Mouse (Mus musculus) heart, embryonic 14.5 days (tissue): ENCODE data around the gene Atg10. TPM values are rescaled to one million over a fixed set of nuclear protein-coding genes. Genes with fewer than 3 reads are reported as not detected.

Experiments
- ATAC-seq: fragments of 200-750 bp; cut with Nextera tagmentation; 2 replicates; pipeline ENCODE4 v1.8.0; 2017; ENCODE audit warnings: low read depth, moderate TSS enrichment; ENCODE audit not compliant: insufficient number of reproducible peaks, insufficient read depth, low FRiP score
- H3K27ac ChIP-seq, 2 experiments: fragments of 200-500 bp in 1 of 2; fragments of 300-500 bp in 1 of 2; sonication (generic) in 1 of 2; replicated peaks in 1 of 2; 2 replicates each; pipeline ENCODE4 v1.5.1; 2012 to 2014; ENCODE audit warnings: low read depth in 2 of 2, low read length in 2 of 2, control low read depth in 1 of 2, mild to moderate bottlenecking in 1 of 2, mixed read lengths in 1 of 2; ENCODE audit not compliant: control insufficient read depth in 1 of 2, insufficient read depth in 1 of 2
- H3K27me3 ChIP-seq: fragments of 300-500 bp; sonication (generic); 2 replicates; pipeline ENCODE4 v1.6.1; 2014; ENCODE audit warnings: mild to moderate bottlenecking, low read length, control low read depth; ENCODE audit not compliant: control insufficient read depth, insufficient read depth
- H3K36me3 ChIP-seq: fragments of 300-500 bp; sonication (generic); 2 replicates; pipeline ENCODE4 v1.6.1; 2014; ENCODE audit warnings: mild to moderate bottlenecking, control low read depth, low read length, mixed read lengths; ENCODE audit not compliant: control insufficient read depth, insufficient read depth
- H3K4me1 ChIP-seq, 2 experiments: fragments of 200-500 bp in 1 of 2; fragments of 300-500 bp in 1 of 2; sonication (generic) in 1 of 2; 2 replicates each; pipeline ENCODE4 v1.6.1; 2012 to 2014; ENCODE audit warnings: low read length in 2 of 2, control low read depth in 1 of 2, mixed read lengths in 1 of 2; ENCODE audit not compliant: control insufficient read depth in 2 of 2, insufficient read depth in 2 of 2
- H3K4me2 ChIP-seq: fragments of 300-500 bp; sonication (generic); 2 replicates; pipeline ENCODE4 v1.6.1; 2014; ENCODE audit warnings: mild to moderate bottlenecking, low read length
- H3K4me3 ChIP-seq, 2 experiments: fragments of 200-500 bp in 1 of 2; fragments of 300-500 bp in 1 of 2; sonication (generic) in 1 of 2; 2 replicates each; pipeline ENCODE4 v1.5.1; 2012 to 2014; ENCODE audit warnings: low read length in 2 of 2, mild to moderate bottlenecking in 2 of 2, control low read depth in 1 of 2, low read depth in 1 of 2, moderate library complexity in 1 of 2; ENCODE audit not compliant: control insufficient read depth in 1 of 2, insufficient read depth in 1 of 2
- H3K9ac ChIP-seq: fragments of 300-500 bp; sonication (generic); 2 replicates; pipeline ENCODE4 v1.6.1; 2014; ENCODE audit warnings: mild to moderate bottlenecking, low read length
- H3K9me3 ChIP-seq: fragments of 300-500 bp; sonication (generic); 2 replicates; pipeline ENCODE4 v1.6.1; 2016; ENCODE audit warnings: low read length, control low read depth; ENCODE audit not compliant: control insufficient read depth
- WGBS: fragments of 180-500 bp; shearing (Covaris S2); extraction: QIAGEN DNeasy Blood & Tissue Kit; methylation state at CpG from one replicate; pipeline ENCODE4 v1.1.7; 2014; 5-methylcytosine and 5-hydroxymethylcytosine counted together
- polyA plus RNA-seq: library from polyadenylated mRNA; unstranded; fragments of >200 nt; fragmentation: Nextera tagmentation; extraction: Ambion mirVana; gene quantifications from 2 replicates; pipeline ENCODE4 v1.2.1, GENCODE M21; 2014

Gene Atg10
- polyA plus RNA-seq, 1 experiment from 2014 or later, result 36.4 TPM

- Histone ChIP-seq H3K36me3 (no peaks in the 10 kb centered on the region), H3K9me3 (no peaks in the 10 kb centered on the region), H3K9ac (no peak overlapping the region), H3K4me2 (no peak overlapping the region), H3K4me3 (no peak overlapping the region), H3K27ac (no peak overlapping the region), H3K4me1 (no peaks in the 10 kb centered on the region), H3K27me3 (no peaks in the 10 kb centered on the region)
- 59% methylated on average over 3 of the region's 3 CpGs for WGBS
- ATAC-seq, result no peak
Measured at GRCm38 (mm10) chr13:91011851-91012250, 211.9 kb downstream of the Atg10 start.

DNA sequence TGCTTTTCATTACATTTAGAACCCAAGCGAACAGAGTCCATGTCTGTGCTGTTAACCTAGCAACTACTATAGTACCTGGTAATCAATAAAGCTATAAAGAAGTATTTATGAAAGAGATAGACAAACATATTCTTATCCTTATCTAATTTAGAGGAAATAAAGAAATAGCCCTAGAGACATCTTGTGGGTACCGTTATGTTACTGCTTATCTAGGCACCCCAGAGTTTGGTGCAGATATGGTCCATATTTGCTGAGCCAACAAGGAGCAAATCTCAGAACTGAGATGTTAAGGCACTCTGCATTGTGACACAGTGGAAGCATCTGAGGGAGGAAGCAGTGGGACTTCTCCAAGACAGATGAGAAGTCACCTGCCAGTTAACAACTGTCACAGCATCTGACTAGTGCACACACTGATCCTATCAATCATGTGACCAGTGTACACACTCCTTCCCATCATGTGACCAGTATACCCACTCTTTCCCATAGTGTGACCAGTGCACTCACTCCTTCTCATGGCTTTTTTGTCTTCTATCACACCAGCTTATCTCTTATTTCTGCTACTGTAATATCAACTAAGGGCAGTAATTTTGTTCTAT lies 228.6 kb downstream of the Atg10 start:
- WGBS, result 84% methylated on average over 2 of the region's 2 CpGs
- no peak overlapping the region for H3K4me3 ChIP-seq
- H3K27me3 ChIP-seq, result no peaks in the 10 kb centered on the region
- no peaks in the 10 kb centered on the region for H3K4me1 ChIP-seq
- no peaks in the 10 kb centered on the region for H3K9me3 ChIP-seq
- no peak overlapping the region for H3K27ac ChIP-seq
- no peak overlapping the region for H3K9ac ChIP-seq
- no peak overlapping the region for H3K4me2 ChIP-seq
- ATAC-seq, result no peak
- no peaks in the 10 kb centered on the region for H3K36me3 ChIP-seq

DNA sequence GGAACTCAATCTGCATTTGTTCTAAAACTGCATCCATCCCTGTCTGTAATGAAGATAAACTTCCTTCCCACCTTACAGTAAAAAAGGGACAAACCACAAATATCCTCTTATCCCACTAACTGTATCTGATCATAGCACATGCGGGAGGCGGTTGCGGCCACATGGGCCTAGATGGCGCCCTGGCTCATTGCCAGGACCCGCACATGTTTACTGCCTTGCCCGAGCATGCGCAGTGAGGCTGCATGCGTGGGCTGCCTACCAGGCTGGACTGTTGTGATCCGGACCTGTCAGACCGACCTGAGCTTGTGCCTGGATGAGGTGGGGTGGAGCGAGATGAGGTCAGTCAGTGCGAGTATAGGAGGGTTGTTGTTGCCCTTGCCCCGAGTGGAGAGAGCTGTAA lies 230.2 kb downstream of the Atg10 start:
- Histone ChIP-seq H3K27ac (no peak overlapping the region), H3K4me2 (no peak overlapping the region), H3K36me3 (no peaks in the 10 kb centered on the region), H3K27me3 (no peaks in the 10 kb centered on the region), H3K9me3 (no peaks in the 10 kb centered on the region), H3K4me1 (no peaks in the 10 kb centered on the region), H3K4me3 (no peak overlapping the region), H3K9ac (no peak overlapping the region)
- ATAC-seq, result no peak
- 75% methylated on average over 13 of the region's 13 CpGs for WGBS

GRCm38 (mm10) chr13:90992948-90993347 lies 230.8 kb downstream of the Atg10 start:
- H3K9me3 ChIP-seq, result no peaks in the 10 kb centered on the region

GRCm38 (mm10) chr13:90988226-90988625 lies 235.5 kb downstream of the Atg10 start:
- no peak for ATAC-seq

More at GRCm38 (mm10) chr13:90992948-90993347, 230.8 kb downstream of the Atg10 start:
- no peaks in the 10 kb centered on the region for H3K4me1 ChIP-seq
- no peak overlapping the region for H3K4me2 ChIP-seq
- no peaks in the 10 kb centered on the region for H3K36me3 ChIP-seq
- H3K9ac ChIP-seq, result no peak overlapping the region
- WGBS, result 80% methylated on average over 5 of the region's 5 CpGs
- H3K4me3 ChIP-seq, result no peak overlapping the region
- no peaks in the 10 kb centered on the region for H3K27me3 ChIP-seq
- no peak overlapping the region for H3K27ac ChIP-seq
- ATAC-seq, result no peak

DNA sequence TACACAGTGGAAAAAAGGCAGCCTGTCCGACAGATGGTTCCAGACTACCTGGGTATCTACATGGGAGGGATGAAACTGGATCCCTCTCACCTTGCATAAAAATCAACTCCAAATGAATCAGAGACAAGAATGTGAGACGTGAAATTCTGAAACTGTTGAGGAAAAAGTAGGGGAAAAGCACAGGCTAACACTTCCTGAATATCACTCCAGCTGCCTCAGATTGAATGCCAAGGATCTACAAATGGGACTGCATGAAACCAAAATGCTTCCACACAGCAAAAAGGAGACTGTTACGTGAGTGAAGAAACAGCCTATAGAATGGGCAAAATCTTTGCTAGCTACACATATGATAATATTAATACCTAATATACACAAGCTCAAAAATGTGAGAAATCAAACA lies 238.4 kb downstream of the Atg10 start:
- ATAC-seq, result no peak
- 74% methylated on average over 3 of the region's 3 CpGs for WGBS
- Histone ChIP-seq H3K4me2 (no peak overlapping the region), H3K4me1 (no peaks in the 10 kb centered on the region), H3K27ac (no peak overlapping the region), H3K27me3 (no peaks in the 10 kb centered on the region), H3K9ac (no peak overlapping the region), H3K36me3 (no peaks in the 10 kb centered on the region), H3K4me3 (no peak overlapping the region), H3K9me3 (no peaks in the 10 kb centered on the region)

More at GRCm38 (mm10) chr13:90988226-90988625, 235.5 kb downstream of the Atg10 start:
- Histone ChIP-seq H3K36me3 (no peaks in the 10 kb centered on the region), H3K4me3 (no peak overlapping the region), H3K27me3 (no peaks in the 10 kb centered on the region), H3K9me3 (no peaks in the 10 kb centered on the region), H3K4me1 (no peaks in the 10 kb centered on the region), H3K27ac (no peak overlapping the region), H3K4me2 (no peak overlapping the region), H3K9ac (no peak overlapping the region)
- WGBS, result 86% methylated on average over 3 of the region's 3 CpGs

DNA sequence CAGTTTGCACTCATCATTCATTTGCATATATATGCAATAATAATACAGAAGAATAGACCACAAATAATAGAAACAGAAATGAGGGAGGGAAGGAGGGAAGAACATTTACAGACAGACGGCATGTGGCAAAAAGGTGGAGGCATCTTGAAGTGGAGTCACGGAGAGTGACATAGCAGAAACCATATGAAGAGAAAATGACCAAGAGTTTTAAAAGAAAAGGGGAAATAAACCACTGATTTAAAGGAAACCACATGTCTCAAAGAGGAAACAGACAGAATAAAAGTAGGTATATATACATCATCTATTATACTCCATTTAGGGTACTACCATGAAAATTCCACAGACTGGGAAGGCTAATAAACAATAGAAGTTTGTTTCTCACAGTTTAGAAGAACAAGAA lies 239.7 kb downstream of the Atg10 start:
- H3K4me1 ChIP-seq, result no peaks in the 10 kb centered on the region
- no peak overlapping the region for H3K4me2 ChIP-seq
- no peaks in the 10 kb centered on the region for H3K9me3 ChIP-seq
- H3K27me3 ChIP-seq, result no peaks in the 10 kb centered on the region
- no peak overlapping the region for H3K4me3 ChIP-seq
- ATAC-seq, result no peak
- H3K9ac ChIP-seq, result no peak overlapping the region
- no peak overlapping the region for H3K27ac ChIP-seq
- no peaks in the 10 kb centered on the region for H3K36me3 ChIP-seq
- WGBS, result 79% methylated on average over 2 of the region's 2 CpGs

DNA sequence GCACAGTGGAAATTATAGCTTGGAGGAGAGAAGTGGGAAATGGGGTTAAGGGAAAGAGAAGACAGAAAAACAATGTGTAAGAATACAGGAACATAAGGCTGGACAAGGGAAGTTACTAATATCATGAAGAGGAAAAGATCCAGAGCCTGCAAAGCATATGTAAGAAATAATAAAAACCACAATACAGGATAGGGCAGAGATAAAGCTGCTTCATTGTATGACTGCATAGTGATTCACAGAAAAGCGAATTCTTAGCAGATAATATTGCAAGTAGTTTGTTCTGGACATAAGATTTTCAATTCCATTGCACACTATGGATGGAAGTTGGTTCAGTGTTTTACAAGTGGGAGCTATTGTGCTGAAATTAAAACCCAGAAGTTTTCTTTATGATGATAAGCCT lies 242.0 kb downstream of the Atg10 start:
- Histone ChIP-seq H3K4me1 (no peaks in the 10 kb centered on the region), H3K27me3 (no peaks in the 10 kb centered on the region), H3K36me3 (no peaks in the 10 kb centered on the region), H3K9me3 (no peaks in the 10 kb centered on the region), H3K4me3 (no peak overlapping the region), H3K27ac (no peak overlapping the region), H3K4me2 (no peak overlapping the region), H3K9ac (no peak overlapping the region)
- ATAC-seq, result no peak
- 84% methylated on average over 1 of the region's 1 CpGs for WGBS
